Mouse (Mus musculus) kidney, postnatal 0 days (tissue): ENCODE measurements around the gene A930033H14Rik. TPM values are rescaled to one million over a fixed set of nuclear protein-coding genes. Genes with fewer than 3 reads are reported as not detected.

Experiments
- ATAC-seq: fragments of 200-750 bp; cut with Nextera tagmentation; replicated peaks from 2 replicates; pipeline ENCODE4 v1.8.0; 2017; ENCODE audit warnings: low read depth, moderate number of reproducible peaks, moderate TSS enrichment, moderate library complexity; ENCODE audit not compliant: low FRiP score
- DNase-seq: peaks from one replicate; pipeline ENCODE4 v3.0.0-alpha.2; 2016; ENCODE audit warnings: low spot score
- H3K27ac ChIP-seq: fragments of 300-500 bp; sonication (generic); 2 replicates; pipeline ENCODE4 v1.5.1; 2014; ENCODE audit warnings: mild to moderate bottlenecking
- H3K27me3 ChIP-seq: fragments of 300-500 bp; sonication (generic); 2 replicates; pipeline ENCODE4 v1.6.1; 2014; ENCODE audit warnings: low read length, mixed read lengths; ENCODE audit not compliant: insufficient read depth
- H3K36me3 ChIP-seq: fragments of 300-500 bp; sonication (generic); 2 replicates; pipeline ENCODE4 v1.6.1; 2014; ENCODE audit warnings: low read length, mixed read lengths; ENCODE audit not compliant: insufficient read depth
- H3K4me1 ChIP-seq: fragments of 300-500 bp; sonication (generic); replicated peaks from 2 replicates; pipeline ENCODE4 v1.6.1; 2014; ENCODE audit warnings: antibody characterized with exemption, low read length, mixed read lengths; ENCODE audit not compliant: insufficient read depth
- H3K4me2 ChIP-seq: fragments of 300-500 bp; sonication (generic); 2 replicates; pipeline ENCODE4 v1.6.1; 2014; ENCODE audit warnings: mild to moderate bottlenecking, low read length, moderate library complexity, mixed read lengths
- H3K4me3 ChIP-seq: fragments of 300-500 bp; sonication (generic); replicated peaks from 2 replicates; pipeline ENCODE4 v1.5.1; 2014; ENCODE audit warnings: low read depth, low read length
- H3K9ac ChIP-seq: fragments of 300-500 bp; sonication (generic); 2 replicates; pipeline ENCODE4 v1.6.1; 2014; ENCODE audit warnings: low read depth, low read length
- H3K9me3 ChIP-seq: fragments of 300-500 bp; sonication (generic); replicated peaks from 2 replicates; pipeline ENCODE4 v1.6.1; 2016; ENCODE audit warnings: low read length, inconsistent platforms, mixed read lengths
- CTCF ChIP-seq: IDR thresholded peaks from 2 replicates; pipeline ENCODE4 v1.5.1; 2016; ENCODE audit warnings: antibody characterized with exemption, low read depth, mild to moderate bottlenecking, moderate library complexity
- WGBS: fragments of 180-500 bp; shearing (Covaris S2); extraction: QIAGEN DNeasy Blood & Tissue Kit; methylation state at CpG from one replicate; pipeline ENCODE4 v1.1.7; 2014; 5-methylcytosine and 5-hydroxymethylcytosine counted together
- polyA plus RNA-seq: library from polyadenylated mRNA; unstranded; fragments of >200 nt; fragmentation: Nextera tagmentation; extraction: Ambion mirVana; gene quantifications from 2 replicates; pipeline ENCODE4 v1.2.1, GENCODE M21; 2015

Gene A930033H14Rik
- polyA plus RNA-seq, 1 experiment from 2014 or later: 2.3 TPM

- Histone ChIP-seq H3K27ac (no peak overlapping the region), H3K36me3 (peaks cover 12% of the 10 kb centered on the region; the same call in 1 of the 2 replicates), H3K9me3 (no peaks in the 10 kb centered on the region), H3K4me2 (no peak overlapping the region), H3K4me3 (no peak overlapping the region), H3K9ac (no peak overlapping the region), H3K4me1 (peaks cover 4% of the 10 kb centered on the region; the same call in 1 of the 2 replicates), H3K27me3 (no peaks in the 10 kb centered on the region)
- no peak for ATAC-seq
- no peak for TF ChIP-seq CTCF
- no peak for DNase-seq
- WGBS: 83% methylated on average over 3 of the region's 3 CpGs
Measured at GRCm38 (mm10) chr10:69221955-69222354, 9.1 kb upstream of the A930033H14Rik start.

DNA sequence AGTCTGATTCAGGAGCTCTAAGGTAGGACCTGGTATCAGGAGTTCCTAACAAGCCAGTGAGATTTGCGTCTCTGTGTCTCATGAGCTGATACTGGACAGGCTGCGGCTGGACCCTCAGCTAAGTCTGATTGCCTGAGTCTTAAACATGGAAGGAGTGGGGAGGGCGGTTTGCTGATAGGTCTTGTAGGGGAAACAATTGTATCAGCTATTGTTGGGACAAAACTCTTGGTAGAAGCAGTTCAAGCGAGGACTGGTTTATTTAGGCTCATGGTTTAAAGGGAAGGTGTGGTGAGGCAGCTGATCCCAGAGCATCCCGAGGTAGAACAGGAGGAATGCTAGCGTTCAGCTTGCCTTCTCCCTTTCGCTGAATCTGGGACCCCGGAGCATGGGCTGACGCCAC, 8.2 kb upstream of the A930033H14Rik start:
- ATAC-seq (no peak), DNase-seq (no peak)
- Histone ChIP-seq H3K27me3 (no peaks in the 10 kb centered on the region), H3K4me3 (no peak overlapping the region), H3K4me1 (peaks cover 4% of the 10 kb centered on the region; the same call in 1 of the 2 replicates), H3K9ac (no peak overlapping the region), H3K36me3 (peaks cover 16% of the 10 kb centered on the region; the same call in 1 of the 2 replicates), H3K27ac (no peak overlapping the region), H3K9me3 (no peaks in the 10 kb centered on the region), H3K4me2 (no peak overlapping the region)
- WGBS: 96% methylated on average over 9 of the region's 9 CpGs
- no peak for TF ChIP-seq CTCF

- no peak for DNase-seq
- TF ChIP-seq CTCF: no peak
- Histone ChIP-seq H3K36me3 (peaks cover 16% of the 10 kb centered on the region; the same call in 1 of the 2 replicates), H3K4me1 (no peaks in the 10 kb centered on the region), H3K27ac (no peak overlapping the region), H3K27me3 (no peaks in the 10 kb centered on the region), H3K4me3 (no peak overlapping the region), H3K9me3 (no peaks in the 10 kb centered on the region), H3K4me2 (no peak overlapping the region), H3K9ac (no peak overlapping the region)
- WGBS: 76% methylated on average over 6 of the region's 6 CpGs
- no peak for ATAC-seq
Measured at GRCm38 (mm10) chr10:69220296-69220695, 7.4 kb upstream of the A930033H14Rik start.

DNA sequence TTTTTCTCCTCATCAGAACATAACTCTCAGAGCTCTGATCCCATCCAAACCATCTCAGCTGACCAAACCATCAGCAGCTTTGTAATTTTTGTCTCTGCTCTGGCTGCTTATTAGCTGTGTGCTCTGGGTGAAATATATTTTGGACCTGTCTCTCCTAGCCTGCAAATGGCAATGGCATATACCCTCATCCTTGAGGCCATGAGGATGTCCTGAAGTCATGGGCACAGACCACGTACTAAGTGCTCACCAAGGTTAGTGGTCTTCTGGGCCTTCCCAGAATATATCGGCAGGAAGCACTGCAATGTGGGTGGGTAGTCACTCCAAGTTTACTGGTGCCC, 6.4 kb upstream of the A930033H14Rik start:
- DNase-seq: no peak
- no peak for ATAC-seq
- WGBS: 94% methylated on average over 2 of the region's 2 CpGs

GRCm38 (mm10) chr10:69218458-69219288, 5.8 kb upstream of the A930033H14Rik start:
- Histone ChIP-seq H3K4me1 (peaks cover 5% of the 10 kb centered on the region; the same call in 1 of the 2 replicates), H3K27me3 (no peaks in the 10 kb centered on the region), H3K4me2 (no peak overlapping the region), H3K9ac (no peak overlapping the region), H3K27ac (no peak overlapping the region), H3K9me3 (no peaks in the 10 kb centered on the region), H3K4me3 (no peak overlapping the region), H3K36me3 (peaks cover 16% of the 10 kb centered on the region; the same call in 1 of the 2 replicates)
- no peak for ATAC-seq
- no peak for TF ChIP-seq CTCF
- WGBS: 72% methylated on average over 14 of the region's 14 CpGs
- DNase-seq: no peak

More for the DNA sequence above, 6.4 kb upstream of the A930033H14Rik start:
- Histone ChIP-seq H3K9ac (no peak overlapping the region), H3K36me3 (peaks cover 16% of the 10 kb centered on the region; the same call in 1 of the 2 replicates), H3K27me3 (no peaks in the 10 kb centered on the region), H3K4me2 (no peak overlapping the region), H3K9me3 (no peaks in the 10 kb centered on the region), H3K4me1 (no peaks in the 10 kb centered on the region), H3K27ac (no peak overlapping the region), H3K4me3 (no peak overlapping the region)
- no peak for TF ChIP-seq CTCF

DNA sequence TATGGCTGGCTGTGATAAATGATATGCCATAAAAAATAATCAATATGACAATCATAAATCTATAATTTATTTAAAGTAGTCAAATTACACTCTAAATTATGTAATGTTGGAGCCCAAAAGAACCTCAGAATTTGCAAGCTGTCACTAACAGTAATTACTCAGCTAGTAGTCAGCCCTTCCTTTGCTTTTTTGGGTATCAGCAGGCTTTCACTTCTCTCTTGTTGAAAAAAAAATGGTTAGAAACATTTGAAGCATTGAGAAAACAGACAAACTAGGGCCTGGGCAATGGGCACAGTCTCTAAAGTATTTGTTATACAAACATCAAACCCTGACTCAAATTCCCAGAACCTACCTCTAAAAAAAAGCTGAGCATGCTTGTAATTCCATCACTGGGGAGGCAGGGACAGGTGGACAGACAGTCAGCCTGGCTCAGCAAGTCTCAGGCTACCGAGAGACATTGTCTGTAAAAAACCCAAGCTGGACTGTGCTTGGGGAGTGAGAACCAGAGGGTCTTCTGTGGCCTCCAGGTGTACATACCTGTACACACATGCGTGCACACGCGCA, 4.3 kb upstream of the A930033H14Rik start:
- TF ChIP-seq CTCF: no peak
- no peak overlapping the region for H3K4me2 ChIP-seq
- no peaks in the 10 kb centered on the region for H3K27me3 ChIP-seq
- H3K9ac ChIP-seq: no peak overlapping the region
- H3K4me1 ChIP-seq: peaks cover 5% of the 10 kb centered on the region; the same call in 1 of the 2 replicates
- no peak overlapping the region for H3K4me3 ChIP-seq
- H3K9me3 ChIP-seq: no peaks in the 10 kb centered on the region
- 93% methylated on average over 4 of the region's 4 CpGs for WGBS
- H3K36me3 ChIP-seq: peaks cover 16% of the 10 kb centered on the region; the same call in 1 of the 2 replicates
- DNase-seq (no peak), ATAC-seq (no peak)
- no peak overlapping the region for H3K27ac ChIP-seq
